Mouse (Mus musculus): ENCODE data around the gene Sys1. TPM values are rescaled to one million over a fixed set of nuclear protein-coding genes. Genes with fewer than 3 reads are reported as not detected.

Gene Sys1
- total RNA-seq, 2 experiments from 2014 or later, result 17.2 to 20.2 TPM

- no peak for DNase-seq
These were observed 22.1 kb upstream of the Sys1 start for GRCm38 (mm10) chr2:164434681-164435080.

- DNase-seq, result no peak
These were observed 21.3 kb upstream of the Sys1 start for GRCm38 (mm10) chr2:164435216-164436090.

- DNase-seq, result no peak
These were observed 20.4 kb upstream of the Sys1 start for GRCm38 (mm10) chr2:164436215-164436913.

- DNase-seq, result peak; percentile 69
These were observed 19.8 kb upstream of the Sys1 start for GRCm38 (mm10) chr2:164436961-164437360.

- no peak for DNase-seq
These were observed 19.1 kb upstream of the Sys1 start for GRCm38 (mm10) chr2:164437710-164438109.

GRCm38 (mm10) chr2:164438257-164438656 lies 18.5 kb upstream of the Sys1 start:
- no peak for DNase-seq

GRCm38 (mm10) chr2:164439001-164439421 lies 17.8 kb upstream of the Sys1 start:
- peak; percentile 43 for DNase-seq

GRCm38 (mm10) chr2:164440314-164440713 lies 16.4 kb upstream of the Sys1 start:
- no peak for DNase-seq

GRCm38 (mm10) chr2:164441155-164441554 lies 15.6 kb upstream of the Sys1 start:
- no peak for DNase-seq

GRCm38 (mm10) chr2:164441731-164442130 lies 15.0 kb upstream of the Sys1 start:
- DNase-seq, result no peak

GRCm38 (mm10) chr2:164442315-164443050 lies 14.3 kb upstream of the Sys1 start:
- peak; percentile 48 for DNase-seq

- DNase-seq, result peak; percentile 86
These were observed 13.7 kb upstream of the Sys1 start for GRCm38 (mm10) chr2:164443051-164443437.

GRCm38 (mm10) chr2:164443460-164444000 lies 13.2 kb upstream of the Sys1 start, which contains the start of gene Sdc4:
Sdc4 (minus strand) TSS chr2:164443887.
- DNase-seq, result no peak

GRCm38 (mm10) chr2:164444701-164445100 lies 12.1 kb upstream of the Sys1 start:
- DNase-seq, result no peak

- no peak for DNase-seq
These were observed 11.2 kb upstream of the Sys1 start for GRCm38 (mm10) chr2:164445399-164446085.

GRCm38 (mm10) chr2:164446086-164446469 lies 10.7 kb upstream of the Sys1 start:
- DNase-seq, result no peak

- no peak for DNase-seq
These were observed 8.6 kb upstream of the Sys1 start for GRCm38 (mm10) chr2:164448140-164448539.

- DNase-seq, result no peak
These were observed 7.8 kb upstream of the Sys1 start for GRCm38 (mm10) chr2:164448921-164449320.

- DNase-seq, result no peak
These were observed 7.3 kb upstream of the Sys1 start for GRCm38 (mm10) chr2:164449341-164450042.

- no peak for DNase-seq
These were observed 4.6 kb upstream of the Sys1 start for GRCm38 (mm10) chr2:164452000-164452676.

All from gastrocnemius, postnatal 25 days (tissue).